Mouse (Mus musculus): ENCODE data around the gene Npm3. TPM values are rescaled to one million over a fixed set of nuclear protein-coding genes. Genes with fewer than 3 reads are reported as not detected.
A peak's percentile ranks its signal among the peaks of the same experiment; 100 is the strongest.

The Npm3 gene
- total RNA-seq (2014; rRNA removed) (26.1 and 40.2 TPM in 2 replicates), polyA plus RNA-seq (2015; fragmentation: Nextera tagmentation; extraction: Ambion mirVana) (5.6 and 6.5 TPM in 2 replicates)

- peaks cover 18% of the 10 kb centered on the region for H3K36me3 ChIP-seq (ENCODE audit: insufficient read depth, low read length)
- ATAC-seq (ENCODE audit: low FRiP score): peak; percentile 86
- under 1% methylated on average over 49 of the region's 60 CpGs for WGBS
- H3K27me3 ChIP-seq (ENCODE audit: insufficient read depth, low read length): peaks cover 18% of the 10 kb centered on the region
- H3K9me3 ChIP-seq (ENCODE audit: low read length): no peaks in the 10 kb centered on the region
- peak within 1 kb of the TSS; percentile 86 for H3K4me3 ChIP-seq (ENCODE audit: low read depth, low read length)
- peak within 1 kb of the TSS; percentile 95 for H3K4me2 ChIP-seq (ENCODE audit: low read depth, low read length, poor library complexity, severe bottlenecking)
- H3K4me1 ChIP-seq (ENCODE audit: insufficient read depth, low read length): 0 out of 2 replicates have a peak, but pooled peaks cover 10% of the 10 kb centered on the region
- DNase-seq (ENCODE audit: low spot score): peak; percentile 87
- H3K9ac ChIP-seq (replicated peaks; ENCODE audit: low read length, poor library complexity, severe bottlenecking): peak within 1 kb of the TSS; percentile 70
- H3K27ac ChIP-seq (ENCODE audit: low read depth, low read length): peak within 1 kb of the TSS; percentile 32; the same call in 1 of the 2 replicates
- no peak for TF ChIP-seq CTCF (IDR thresholded peaks at IDR 0.05)
These were observed at the start of gene Npm3 for GRCm38 (mm10) chr19:45749243-45750043. Npm3 (minus strand) TSS chr19:45749591.

GRCm38 (mm10) chr19:45796879-45797278 lies 47.5 kb upstream of the Npm3 start:
- no peak for TF ChIP-seq CTCF (IDR thresholded peaks at IDR 0.05)
- no peaks in the 10 kb centered on the region for H3K9me3 ChIP-seq (ENCODE audit: low read length)
- H3K27ac ChIP-seq (ENCODE audit: low read depth, low read length): no peak overlapping the region
- H3K4me3 ChIP-seq (ENCODE audit: low read depth, low read length): no peak overlapping the region
- no peaks in the 10 kb centered on the region for H3K4me1 ChIP-seq (ENCODE audit: insufficient read depth, low read length)
- ATAC-seq (ENCODE audit: low FRiP score) (no peak), DNase-seq (ENCODE audit: low spot score) (no peak)
- 80% methylated on average over 15 of the region's 15 CpGs for WGBS
- H3K4me2 ChIP-seq (ENCODE audit: low read depth, low read length, poor library complexity, severe bottlenecking): no peak overlapping the region
- H3K9ac ChIP-seq (replicated peaks; ENCODE audit: low read length, poor library complexity, severe bottlenecking): no peak overlapping the region
- H3K27me3 ChIP-seq (ENCODE audit: insufficient read depth, low read length): no peaks in the 10 kb centered on the region
- H3K36me3 ChIP-seq (ENCODE audit: insufficient read depth, low read length): no peaks in the 10 kb centered on the region

- Histone ChIP-seq H3K27ac (ENCODE audit: low read depth, low read length) (no peak overlapping the region), H3K9me3 (ENCODE audit: low read length) (no peaks in the 10 kb centered on the region), H3K4me2 (ENCODE audit: low read depth, low read length, poor library complexity, severe bottlenecking) (no peak overlapping the region), H3K4me3 (ENCODE audit: low read depth, low read length) (no peak overlapping the region), H3K36me3 (ENCODE audit: insufficient read depth, low read length) (no peaks in the 10 kb centered on the region), H3K27me3 (ENCODE audit: insufficient read depth, low read length) (no peaks in the 10 kb centered on the region), H3K4me1 (ENCODE audit: insufficient read depth, low read length) (no peaks in the 10 kb centered on the region), H3K9ac (replicated peaks; ENCODE audit: low read length, poor library complexity, severe bottlenecking) (no peak overlapping the region)
- WGBS: 16% methylated on average over 15 of the region's 15 CpGs
- no peak for ATAC-seq (ENCODE audit: low FRiP score)
- TF ChIP-seq CTCF (IDR thresholded peaks at IDR 0.05): no peak
- no peak for DNase-seq (ENCODE audit: low spot score)
These were observed 46.7 kb upstream of the Npm3 start for GRCm38 (mm10) chr19:45796061-45796556.

GRCm38 (mm10) chr19:45795406-45795944 lies 46.1 kb upstream of the Npm3 start:
- Histone ChIP-seq H3K27me3 (ENCODE audit: insufficient read depth, low read length) (no peaks in the 10 kb centered on the region), H3K4me2 (ENCODE audit: low read depth, low read length, poor library complexity, severe bottlenecking) (no peak overlapping the region)
- WGBS: 40% methylated on average over 15 of the region's 15 CpGs

GRCm38 (mm10) chr19:45794718-45795117 lies 45.3 kb upstream of the Npm3 start:
- ATAC-seq (ENCODE audit: low FRiP score) (no peak), DNase-seq (ENCODE audit: low spot score) (no peak)
- no peak overlapping the region for H3K9ac ChIP-seq (replicated peaks; ENCODE audit: low read length, poor library complexity, severe bottlenecking)
- no peak overlapping the region for H3K27ac ChIP-seq (ENCODE audit: low read depth, low read length)
- no peaks in the 10 kb centered on the region for H3K36me3 ChIP-seq (ENCODE audit: insufficient read depth, low read length)
- no peaks in the 10 kb centered on the region for H3K27me3 ChIP-seq (ENCODE audit: insufficient read depth, low read length)
- H3K4me1 ChIP-seq (ENCODE audit: insufficient read depth, low read length): no peaks in the 10 kb centered on the region
- 84% methylated on average over 6 of the region's 6 CpGs for WGBS
- H3K4me3 ChIP-seq (ENCODE audit: low read depth, low read length): no peak overlapping the region
- no peak for TF ChIP-seq CTCF (IDR thresholded peaks at IDR 0.05)
- H3K9me3 ChIP-seq (ENCODE audit: low read length): no peaks in the 10 kb centered on the region
- no peak overlapping the region for H3K4me2 ChIP-seq (ENCODE audit: low read depth, low read length, poor library complexity, severe bottlenecking)

More at GRCm38 (mm10) chr19:45795406-45795944, 46.1 kb upstream of the Npm3 start:
- Histone ChIP-seq H3K4me3 (ENCODE audit: low read depth, low read length) (no peak overlapping the region), H3K9ac (replicated peaks; ENCODE audit: low read length, poor library complexity, severe bottlenecking) (no peak overlapping the region), H3K27ac (ENCODE audit: low read depth, low read length) (no peak overlapping the region), H3K36me3 (ENCODE audit: insufficient read depth, low read length) (no peaks in the 10 kb centered on the region), H3K9me3 (ENCODE audit: low read length) (no peaks in the 10 kb centered on the region), H3K4me1 (ENCODE audit: insufficient read depth, low read length) (no peaks in the 10 kb centered on the region)
- ATAC-seq (ENCODE audit: low FRiP score): no peak
- TF ChIP-seq CTCF (IDR thresholded peaks at IDR 0.05): no peak
- DNase-seq (ENCODE audit: low spot score): no peak

- no peak for TF ChIP-seq CTCF (IDR thresholded peaks at IDR 0.05)
- no peaks in the 10 kb centered on the region for H3K4me1 ChIP-seq (ENCODE audit: insufficient read depth, low read length)
- H3K9me3 ChIP-seq (ENCODE audit: low read length): no peaks in the 10 kb centered on the region
- WGBS: 84% methylated on average over 6 of the region's 6 CpGs
- ATAC-seq (ENCODE audit: low FRiP score) (no peak), DNase-seq (ENCODE audit: low spot score) (no peak)
- H3K4me3 ChIP-seq (ENCODE audit: low read depth, low read length): no peak overlapping the region
- no peak overlapping the region for H3K27ac ChIP-seq (ENCODE audit: low read depth, low read length)
- H3K36me3 ChIP-seq (ENCODE audit: insufficient read depth, low read length): no peaks in the 10 kb centered on the region
- no peaks in the 10 kb centered on the region for H3K27me3 ChIP-seq (ENCODE audit: insufficient read depth, low read length)
- H3K4me2 ChIP-seq (ENCODE audit: low read depth, low read length, poor library complexity, severe bottlenecking): no peak overlapping the region
- no peak overlapping the region for H3K9ac ChIP-seq (replicated peaks; ENCODE audit: low read length, poor library complexity, severe bottlenecking)
These were observed 43.0 kb upstream of the Npm3 start for GRCm38 (mm10) chr19:45792404-45792803.

All from midbrain, postnatal 0 days (tissue).